ENCODE assay signal across 8 mouse cellular contexts in genomic region chr16:14372817-14373301, GRCm38 (mm10). TPM values are rescaled to one million over a fixed set of nuclear protein-coding genes. Genes with fewer than 3 reads are reported as not detected.
A peak's percentile ranks its signal among the peaks of the same experiment; 100 is the strongest.
DNase-seq lines count a peak whose midpoint lies in the region; ATAC-seq and TF ChIP-seq lines count a peak whose summit lies in the region.

No protein-coding gene starts in this region.

- H3K36me3 ChIP-seq in stomach, postnatal 0 days (ENCODE audit: control insufficient read depth, insufficient read depth, low read length) = no peaks in the 10 kb centered on the region

- H3K27ac ChIP-seq in stomach, postnatal 0 days (replicated peaks) = peak overlapping the region; percentile 88

- H3K27me3 ChIP-seq in stomach, postnatal 0 days (ENCODE audit: control insufficient read depth, insufficient read depth, low read length) = no peaks in the 10 kb centered on the region

- H3K4me1 ChIP-seq in stomach, postnatal 0 days (replicated peaks; ENCODE audit: control insufficient read depth, insufficient read depth) = peaks cover 5% of the 10 kb centered on the region

- peak; percentile 73 for ATAC-seq in stomach, postnatal 0 days (ENCODE audit: low FRiP score, low TSS enrichment)

- no peak overlapping the region for H3K4me3 ChIP-seq in stomach, postnatal 0 days (ENCODE audit: low read depth, low read length)

- DNase-seq in adrenal gland, adult 8-10 months = peak; percentile 24
- DNase-seq in adrenal gland, postnatal 4 days (ENCODE audit: low spot score in 2 of 2) = no peak
- DNase-seq in urinary bladder, postnatal 25 days (ENCODE audit: low spot score) = peak; percentile 19
- DNase-seq in urinary bladder, postnatal 4 days (ENCODE audit: low spot score in 2 of 2) = no peak
- DNase-seq in kidney, postnatal 4 days = peak; percentile 6 to 17
- peak; percentile 44 for DNase-seq in stomach, postnatal 0 days (ENCODE audit: low spot score)
- no peak for DNase-seq in left cerebral cortex, adult 18-20 months (ENCODE audit: low spot score in 2 of 2)
- no peak for DNase-seq in gastrocnemius, postnatal 4 days (ENCODE audit: low spot score in 2 of 2)

- whole genome bisulfite sequencing in stomach, postnatal 0 days = 14% methylated on average over 4 of the region's 4 CpGs

- no peak for TF ChIP-seq CTCF in stomach, postnatal 0 days (IDR thresholded peaks at IDR 0.05; ENCODE audit: low read depth)

- H3K9me3 ChIP-seq in stomach, postnatal 0 days (ENCODE audit: control insufficient read depth, low read length) = no peaks in the 10 kb centered on the region

- H3K4me2 ChIP-seq in stomach, postnatal 0 days (replicated peaks; ENCODE audit: low read depth) = 0 out of 2 replicates have a peak overlapping the region, but pooled peaks have one; percentile 9

- 0 out of 2 replicates have a peak overlapping the region, but pooled peaks have one; percentile 35 for H3K9ac ChIP-seq in stomach, postnatal 0 days (ENCODE audit: low read length)

- TF ChIP-seq EP300 in stomach, postnatal 0 days (optimal IDR thresholded peaks at IDR 0.05) = peak; percentile 89

RNA-seq across cellular contexts. Expression of gene Abcc1, which starts 11.5 kb away (rescaled TPM):
- total RNA-seq in adrenal gland, adult 8-10 months (2022) = 10 to 100 TPM; 20.7 to 36.7 (median 28.5) TPM
- 10 to 100 TPM; 24.4 to 28.4 TPM for total RNA-seq in adrenal gland, postnatal 4 days (2021)
- polyA plus RNA-seq in stomach, postnatal 0 days (2015; fragmentation: Nextera tagmentation; extraction: Ambion mirVana) = 7.0 and 7.1 TPM in 2 replicates
- total RNA-seq in left cerebral cortex, adult 18-20 months (2021) = 10 to 100 TPM; 14.9 to 16.5 TPM
- 10 to 100 TPM; 25.9 to 29.4 TPM for total RNA-seq in gastrocnemius, postnatal 4 days (2021)

RNA-seq across cellular contexts. Expression of gene Fopnl, which starts 55.7 kb away (rescaled TPM):
- total RNA-seq in adrenal gland, adult 8-10 months (2022) = 10 to 100 TPM; 58.9 to 66.4 (median 62.7) TPM
- 10 to 100 TPM; 57.6 to 62.6 TPM for total RNA-seq in adrenal gland, postnatal 4 days (2021)
- 105 and 114 TPM in 2 replicates for polyA plus RNA-seq in stomach, postnatal 0 days (2015; fragmentation: Nextera tagmentation; extraction: Ambion mirVana)
- 10 to 100 TPM; 53.1 to 55.2 TPM for total RNA-seq in left cerebral cortex, adult 18-20 months (2021)
- 10 to 100 TPM; 59.5 to 60.6 TPM for total RNA-seq in gastrocnemius, postnatal 4 days (2021)

Comparison
In these comparisons a context has a peak if more than half of its experiments do, and no peak if none do; other contexts are left out.
1. DNase-seq: peak in adrenal gland, adult 8-10 months (single experiment), urinary bladder, postnatal 25 days (single experiment), kidney, postnatal 4 days (2 of 2) and stomach, postnatal 0 days (single experiment); none in adrenal gland, postnatal 4 days (0 of 2), urinary bladder, postnatal 4 days (0 of 2), left cerebral cortex, adult 18-20 months (0 of 2) and gastrocnemius, postnatal 4 days (0 of 2).